Mouse (Mus musculus) embryonic facial prominence, embryonic 13.5 days (tissue): ENCODE measurements at regions not wholly inside any gene's neighbourhood (a gene's known extent, or its start where the extent isn't known, plus 50 kb on each side); places are given as distances from the start of the nearest gene placed in this dataset.

Experiments
- ATAC-seq: fragments of 200-750 bp; cut with Nextera tagmentation; 2 replicates; pipeline ENCODE4 v1.8.0; 2017; ENCODE audit warnings: low read depth; ENCODE audit not compliant: insufficient number of reproducible peaks, insufficient read depth, low FRiP score, low TSS enrichment
- H3K27ac ChIP-seq: fragments of 300-500 bp; sonication (generic); 2 replicates; pipeline ENCODE4 v1.5.1; 2015; ENCODE audit warnings: moderate library complexity, mild to moderate bottlenecking, inconsistent platforms
- H3K27me3 ChIP-seq: fragments of 300-500 bp; sonication (generic); 2 replicates; pipeline ENCODE4 v1.6.1; 2015; ENCODE audit warnings: mild to moderate bottlenecking, inconsistent platforms
- H3K36me3 ChIP-seq: fragments of 300-500 bp; sonication (generic); 2 replicates; pipeline ENCODE4 v1.6.1; 2015; ENCODE audit warnings: mild to moderate bottlenecking, inconsistent platforms
- H3K4me1 ChIP-seq: fragments of 300-500 bp; sonication (generic); 2 replicates; pipeline ENCODE4 v1.6.1; 2015; ENCODE audit warnings: inconsistent platforms
- H3K4me2 ChIP-seq: fragments of 300-500 bp; sonication (generic); 2 replicates; pipeline ENCODE4 v1.6.1; 2015; ENCODE audit warnings: moderate library complexity, mild to moderate bottlenecking, inconsistent platforms
- H3K4me3 ChIP-seq: fragments of 300-500 bp; sonication (generic); 2 replicates; pipeline ENCODE4 v1.5.1; 2015; ENCODE audit warnings: mild to moderate bottlenecking, inconsistent platforms
- H3K9ac ChIP-seq: fragments of 300-500 bp; sonication (generic); 2 replicates; pipeline ENCODE4 v1.6.1; 2015; ENCODE audit warnings: mild to moderate bottlenecking, inconsistent platforms
- H3K9me3 ChIP-seq: fragments of 300-500 bp; sonication (generic); 2 replicates; pipeline ENCODE4 v1.6.1; 2016; ENCODE audit warnings: inconsistent platforms
- WGBS: fragments of 180-500 bp; shearing (Covaris S2); methylation state at CpG from one replicate; pipeline ENCODE4 v1.1.7; 2015; ENCODE audit warnings: mixed read lengths; 5-methylcytosine and 5-hydroxymethylcytosine counted together

GRCm38 (mm10) chr8:115515647-115516046 lies 191.9 kb downstream of the Maf start:
- Histone ChIP-seq H3K4me1 (peaks cover 5% of the 10 kb centered on the region; the same call in 1 of the 2 replicates), H3K36me3 (no peaks in the 10 kb centered on the region), H3K27me3 (peaks cover 8% of the 10 kb centered on the region; the same call in 1 of the 2 replicates), H3K4me2 (no peak overlapping the region), H3K4me3 (no peak overlapping the region), H3K27ac (no peak overlapping the region), H3K9me3 (no peaks in the 10 kb centered on the region), H3K9ac (no peak overlapping the region)
- 38% methylated on average over 4 of the region's 4 CpGs for WGBS
- ATAC-seq, result no peak

- no peak for ATAC-seq
- Histone ChIP-seq H3K4me2 (no peak overlapping the region), H3K27me3 (peaks cover 8% of the 10 kb centered on the region; the same call in 1 of the 2 replicates), H3K4me1 (peaks cover 5% of the 10 kb centered on the region; the same call in 1 of the 2 replicates), H3K9ac (no peak overlapping the region), H3K4me3 (no peak overlapping the region), H3K27ac (no peak overlapping the region), H3K36me3 (no peaks in the 10 kb centered on the region), H3K9me3 (no peaks in the 10 kb centered on the region)
- 75% methylated on average over 3 of the region's 3 CpGs for WGBS
These were observed 193.1 kb downstream of the Maf start for GRCm38 (mm10) chr8:115514485-115514884.

- no peak overlapping the region for H3K4me3 ChIP-seq
- whole genome bisulfite sequencing, result 85% methylated on average over 4 of the region's 4 CpGs
- no peak overlapping the region for H3K9ac ChIP-seq
- H3K27ac ChIP-seq, result no peak overlapping the region
- no peak for ATAC-seq
- H3K4me1 ChIP-seq, result no peaks in the 10 kb centered on the region
- no peaks in the 10 kb centered on the region for H3K36me3 ChIP-seq
- H3K9me3 ChIP-seq, result no peaks in the 10 kb centered on the region
- no peaks in the 10 kb centered on the region for H3K27me3 ChIP-seq
- no peak overlapping the region for H3K4me2 ChIP-seq
These were observed 200.4 kb downstream of the Maf start for GRCm38 (mm10) chr8:115507180-115507579.

GRCm38 (mm10) chr8:115506741-115507140 lies 200.9 kb downstream of the Maf start:
- Histone ChIP-seq H3K36me3 (no peaks in the 10 kb centered on the region), H3K4me2 (no peak overlapping the region), H3K4me3 (no peak overlapping the region), H3K9ac (no peak overlapping the region), H3K27ac (no peak overlapping the region), H3K9me3 (no peaks in the 10 kb centered on the region), H3K4me1 (no peaks in the 10 kb centered on the region), H3K27me3 (no peaks in the 10 kb centered on the region)
- WGBS, result 61% methylated on average over 10 of the region's 10 CpGs
- no peak for ATAC-seq

- 64% methylated on average over 1 of the region's 1 CpGs for WGBS
- H3K4me1 ChIP-seq, result no peaks in the 10 kb centered on the region
These were observed 211.6 kb downstream of the Maf start for GRCm38 (mm10) chr8:115496016-115496415.

GRCm38 (mm10) chr8:115494353-115494752 lies 213.2 kb downstream of the Maf start:
- H3K4me2 ChIP-seq, result no peak overlapping the region
- no peaks in the 10 kb centered on the region for H3K36me3 ChIP-seq
- no peak for ATAC-seq
- H3K4me3 ChIP-seq, result no peak overlapping the region
- no peaks in the 10 kb centered on the region for H3K27me3 ChIP-seq
- no peaks in the 10 kb centered on the region; the same call in 1 of the 2 replicates for H3K9me3 ChIP-seq
- H3K9ac ChIP-seq, result no peak overlapping the region
- no peaks in the 10 kb centered on the region for H3K4me1 ChIP-seq
- H3K27ac ChIP-seq, result no peak overlapping the region
- WGBS, result 92% methylated on average over 8 of the region's 8 CpGs

More at GRCm38 (mm10) chr8:115496016-115496415, 211.6 kb downstream of the Maf start:
- Histone ChIP-seq H3K27ac (no peak overlapping the region), H3K9ac (no peak overlapping the region), H3K36me3 (no peaks in the 10 kb centered on the region), H3K4me3 (no peak overlapping the region), H3K27me3 (no peaks in the 10 kb centered on the region), H3K9me3 (no peaks in the 10 kb centered on the region; the same call in 1 of the 2 replicates), H3K4me2 (no peak overlapping the region)
- no peak for ATAC-seq

GRCm38 (mm10) chr8:115486904-115487303 lies 220.7 kb downstream of the Maf start:
- H3K4me3 ChIP-seq, result no peak overlapping the region
- ATAC-seq, result no peak
- H3K27me3 ChIP-seq, result no peaks in the 10 kb centered on the region
- H3K4me2 ChIP-seq, result no peak overlapping the region
- H3K9me3 ChIP-seq, result no peaks in the 10 kb centered on the region
- WGBS, result 26% methylated on average over 3 of the region's 3 CpGs
- no peak overlapping the region for H3K9ac ChIP-seq
- peaks cover 6% of the 10 kb centered on the region; the same call in 1 of the 2 replicates for H3K4me1 ChIP-seq
- no peaks in the 10 kb centered on the region for H3K36me3 ChIP-seq
- H3K27ac ChIP-seq, result no peak overlapping the region

GRCm38 (mm10) chr8:115481136-115481535 lies 226.5 kb downstream of the Maf start:
- H3K4me2 ChIP-seq, result no peak overlapping the region
- H3K36me3 ChIP-seq, result no peaks in the 10 kb centered on the region
- H3K4me3 ChIP-seq, result no peak overlapping the region
- H3K27me3 ChIP-seq, result no peaks in the 10 kb centered on the region
- H3K4me1 ChIP-seq, result peaks cover 19% of the 10 kb centered on the region
- no peaks in the 10 kb centered on the region for H3K9me3 ChIP-seq
- no peak for ATAC-seq
- H3K9ac ChIP-seq, result no peak overlapping the region
- H3K27ac ChIP-seq, result no peak overlapping the region
- 18% methylated on average over 7 of the region's 7 CpGs for WGBS

- Histone ChIP-seq H3K36me3 (no peaks in the 10 kb centered on the region), H3K4me1 (peaks cover 19% of the 10 kb centered on the region), H3K4me3 (no peak overlapping the region), H3K9me3 (no peaks in the 10 kb centered on the region), H3K9ac (no peak overlapping the region), H3K4me2 (no peak overlapping the region), H3K27ac (no peak overlapping the region), H3K27me3 (no peaks in the 10 kb centered on the region)
- WGBS, result 71% methylated on average over 11 of the region's 11 CpGs
- no peak for ATAC-seq
These were observed 229.1 kb downstream of the Maf start for GRCm38 (mm10) chr8:115478406-115479060.

GRCm38 (mm10) chr8:115476071-115476470 lies 231.5 kb downstream of the Maf start:
- Histone ChIP-seq H3K4me3 (no peak overlapping the region), H3K36me3 (no peaks in the 10 kb centered on the region), H3K9me3 (no peaks in the 10 kb centered on the region), H3K4me1 (peaks cover 11% of the 10 kb centered on the region), H3K27me3 (no peaks in the 10 kb centered on the region), H3K27ac (no peak overlapping the region), H3K9ac (no peak overlapping the region), H3K4me2 (no peak overlapping the region)
- WGBS, result 81% methylated on average over 9 of the region's 9 CpGs
- no peak for ATAC-seq

- no peak for ATAC-seq
- 86% methylated on average over 10 of the region's 10 CpGs for WGBS
These were observed 232.4 kb downstream of the Maf start for GRCm38 (mm10) chr8:115475156-115475555.

GRCm38 (mm10) chr8:115473974-115474373 lies 233.6 kb downstream of the Maf start:
- H3K4me2 ChIP-seq, result no peak overlapping the region
- WGBS, result 58% methylated on average over 8 of the region's 8 CpGs
- H3K9me3 ChIP-seq, result no peaks in the 10 kb centered on the region
- H3K36me3 ChIP-seq, result no peaks in the 10 kb centered on the region
- no peaks in the 10 kb centered on the region for H3K27me3 ChIP-seq
- no peak overlapping the region for H3K4me3 ChIP-seq
- peaks cover 3% of the 10 kb centered on the region; the same call in 1 of the 2 replicates for H3K4me1 ChIP-seq
- no peak overlapping the region for H3K9ac ChIP-seq
- no peak overlapping the region for H3K27ac ChIP-seq
- ATAC-seq, result no peak

More at GRCm38 (mm10) chr8:115475156-115475555, 232.4 kb downstream of the Maf start:
- Histone ChIP-seq H3K27ac (no peak overlapping the region), H3K4me3 (no peak overlapping the region), H3K27me3 (no peaks in the 10 kb centered on the region), H3K9me3 (no peaks in the 10 kb centered on the region), H3K9ac (no peak overlapping the region), H3K4me1 (peaks cover 4% of the 10 kb centered on the region; the same call in 1 of the 2 replicates), H3K4me2 (no peak overlapping the region), H3K36me3 (no peaks in the 10 kb centered on the region)
